Mouse (Mus musculus) urinary bladder, postnatal 10 days (tissue): ENCODE data around the gene Zfp811.
"Not testable (repeated sequence)": the region's sequence is repeated elsewhere in the genome, so short reads cannot be mapped to it uniquely, and the experiment has no call there.

Experiments
- DNase-seq: peaks from one replicate; pipeline ENCODE4 v3.0.0; 2022; ENCODE audit warnings: low spot score

The Zfp811 gene

GRCm38 (mm10) chr17:32809544-32810374 lies at the start of gene Zfp811:
Zfp811 (minus strand) TSS chr17:32809931.
- DNase-seq = no peak

GRCm38 (mm10) chr17:32856713-32857112 lies 47.0 kb upstream of the Zfp811 start:
- DNase-seq = not testable (repeated sequence)

GRCm38 (mm10) chr17:32851581-32851980 lies 41.9 kb upstream of the Zfp811 start:
- no peak for DNase-seq

GRCm38 (mm10) chr17:32841388-32841787 lies 31.7 kb upstream of the Zfp811 start:
- DNase-seq = no peak

GRCm38 (mm10) chr17:32839083-32839802 lies 29.5 kb upstream of the Zfp811 start:
- no peak for DNase-seq

GRCm38 (mm10) chr17:32830418-32830782 lies 20.7 kb upstream of the Zfp811 start:
- DNase-seq = no peak

GRCm38 (mm10) chr17:32829540-32830417 lies 20.0 kb upstream of the Zfp811 start, which contains the start of gene Zfp799:
Zfp799 (minus strand) TSS chr17:32830261.
- DNase-seq = no peak

GRCm38 (mm10) chr17:32816074-32816784 lies 6.5 kb upstream of the Zfp811 start:
- DNase-seq = no peak

- no peak for DNase-seq
Observed at GRCm38 (mm10) chr17:32814136-32814535, 4.4 kb upstream of the Zfp811 start.

GRCm38 (mm10) chr17:32810648-32811047 lies 917 bp upstream of the Zfp811 start:
- DNase-seq = no peak

- no peak for DNase-seq
Observed at GRCm38 (mm10) chr17:32808921-32809320, 810 bp downstream of the Zfp811 start.

- DNase-seq = no peak
Observed at GRCm38 (mm10) chr17:32789244-32789643, 20.5 kb downstream of the Zfp811 start.

- DNase-seq = no peak
Observed at GRCm38 (mm10) chr17:32788576-32788975, 21.2 kb downstream of the Zfp811 start.

GRCm38 (mm10) chr17:32788094-32788559 lies 21.6 kb downstream of the Zfp811 start, which contains the start of gene Zfp871:
Zfp871 (minus strand) TSS chr17:32788287.
- peak; percentile 20 for DNase-seq

GRCm38 (mm10) chr17:32787436-32788093 lies 22.2 kb downstream of the Zfp811 start:
- no peak for DNase-seq

- DNase-seq = no peak
Observed at GRCm38 (mm10) chr17:32786944-32787343, 22.8 kb downstream of the Zfp811 start.

GRCm38 (mm10) chr17:32785656-32786055 lies 24.1 kb downstream of the Zfp811 start:
- DNase-seq = no peak

- no peak for DNase-seq
Observed at GRCm38 (mm10) chr17:32777564-32777963, 32.2 kb downstream of the Zfp811 start.

GRCm38 (mm10) chr17:32771213-32771612 lies 38.5 kb downstream of the Zfp811 start:
- DNase-seq = no peak

- DNase-seq = no peak
Observed at GRCm38 (mm10) chr17:32766422-32766821, 43.3 kb downstream of the Zfp811 start.

- DNase-seq = no peak
Observed at GRCm38 (mm10) chr17:32757331-32757730, 52.4 kb downstream of the Zfp811 start.
